Mouse (Mus musculus): ENCODE results near the gene Dcp1b.

GRCm38 (mm10) chr6:119237427-119237989, 62.5 kb downstream of the Dcp1b start:
- TF ChIP-seq CTCF (IDR thresholded peaks at IDR 0.05; ENCODE audit: extremely low read depth, insufficient read length, insufficient replicate concordance, low read depth, low read length) (no peak), POLR2A (IDR thresholded peaks at IDR 0.05; ENCODE audit: low read depth, low read length) (no peak)
